Mouse (Mus musculus) ES-E14 (cell line): Measurements from ENCODE around the gene Loxl4.

Experiments used
- CHD2 ChIP-seq: IDR thresholded peaks from 2 replicates; pipeline ENCODE4 v1.6.1; 2014; ENCODE audit warnings: mild to moderate bottlenecking, low read depth, low read length, inconsistent platforms
- HCFC1 ChIP-seq: IDR thresholded peaks from 2 replicates; pipeline ENCODE4 v1.6.1; 2012; ENCODE audit warnings: low read length, inconsistent platforms, borderline replicate concordance; ENCODE audit not compliant: insufficient read depth
- MAFK ChIP-seq: IDR thresholded peaks from 2 replicates; pipeline ENCODE4 v1.6.1; 2014; ENCODE audit warnings: mild to moderate bottlenecking, low read depth, low read length, inconsistent platforms; ENCODE audit not compliant: insufficient read depth
- ZC3H11A ChIP-seq: IDR thresholded peaks from 2 replicates; pipeline ENCODE4 v1.6.1; 2012; ENCODE audit warnings: low read depth, mild to moderate bottlenecking, inconsistent platforms, low read length, borderline replicate concordance

DNA sequence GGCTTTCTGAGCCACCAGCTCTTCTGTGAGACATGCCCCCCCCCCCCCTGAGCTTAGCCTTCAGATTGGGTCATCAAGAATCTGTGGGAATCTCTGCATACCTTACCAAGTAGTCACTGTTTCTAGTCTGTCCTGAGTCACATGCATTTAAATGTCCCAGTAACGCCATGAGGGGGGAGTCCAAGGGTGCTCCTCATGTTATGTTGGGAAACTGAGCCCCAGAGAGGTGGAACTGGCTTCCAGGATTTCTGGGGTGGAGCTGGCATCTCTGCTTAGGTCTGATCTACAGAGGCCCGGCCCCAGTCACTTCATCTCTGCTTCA is 47.6 kb upstream of the Loxl4 start:
- TF ChIP-seq HCFC1 (no peak), CHD2 (no peak), MAFK (no peak), ZC3H11A (no peak)
